Mouse (Mus musculus) intestine, postnatal 0 days (tissue): ENCODE measurements at regions not wholly inside any gene's neighbourhood (a gene's known extent, or its start where the extent isn't known, plus 50 kb on each side); places are given as distances from the start of the nearest gene placed in this dataset.
"Not testable (repeated sequence)": the region's sequence is repeated elsewhere in the genome, so short reads cannot be mapped to it uniquely, and the experiment has no call there.

Source experiments
- ATAC-seq: fragments of 200-750 bp; cut with Nextera tagmentation; 2 replicates; pipeline ENCODE4 v1.8.0; 2017; ENCODE audit warnings: mild to moderate bottlenecking, moderate TSS enrichment, moderate library complexity
- H3K27ac ChIP-seq: fragments of 300-500 bp; sonication (generic); 2 replicates; pipeline ENCODE4 v1.5.1; 2014; ENCODE audit warnings: mild to moderate bottlenecking, low read depth, low read length, moderate library complexity
- H3K27me3 ChIP-seq: fragments of 300-500 bp; sonication (generic); replicated peaks from 2 replicates; pipeline ENCODE4 v1.6.1; 2014; ENCODE audit warnings: low read length, mixed read lengths; ENCODE audit not compliant: control insufficient read depth, insufficient read depth
- H3K36me3 ChIP-seq: fragments of 300-500 bp; sonication (generic); 2 replicates; pipeline ENCODE4 v1.6.1; 2014; ENCODE audit warnings: mild to moderate bottlenecking, moderate library complexity; ENCODE audit not compliant: control insufficient read depth, insufficient read depth
- H3K4me1 ChIP-seq: fragments of 300-500 bp; sonication (generic); replicated peaks from 2 replicates; pipeline ENCODE4 v1.6.1; 2014; ENCODE audit warnings: antibody characterized with exemption, low read length, mixed read lengths; ENCODE audit not compliant: control insufficient read depth, insufficient read depth
- H3K4me2 ChIP-seq: fragments of 300-500 bp; sonication (generic); replicated peaks from 2 replicates; pipeline ENCODE4 v1.6.1; 2014; ENCODE audit warnings: low read depth, mild to moderate bottlenecking, moderate library complexity
- H3K4me3 ChIP-seq: fragments of 300-500 bp; sonication (generic); 2 replicates; pipeline ENCODE4 v1.5.1; 2014; ENCODE audit warnings: low read depth, low read length
- H3K9ac ChIP-seq: fragments of 300-500 bp; sonication (generic); 2 replicates; pipeline ENCODE4 v1.6.1; 2014; ENCODE audit warnings: mild to moderate bottlenecking, low read depth, low read length
- H3K9me3 ChIP-seq: fragments of 300-500 bp; sonication (generic); 2 replicates; pipeline ENCODE4 v1.6.1; 2016; ENCODE audit warnings: mixed run types; ENCODE audit not compliant: control insufficient read depth
- CTCF ChIP-seq: sonication (generic); IDR thresholded peaks from 2 replicates; pipeline ENCODE4 v1.5.1; 2016; ENCODE audit warnings: low read depth, mild to moderate bottlenecking, control low read depth, antibody characterized with exemption, moderate library complexity
- WGBS: fragments of 180-500 bp; shearing (Covaris S2); extraction: QIAGEN DNeasy Blood & Tissue Kit; methylation state at CpG from one replicate; pipeline ENCODE4 v1.1.7; 2014; 5-methylcytosine and 5-hydroxymethylcytosine counted together

DNA sequence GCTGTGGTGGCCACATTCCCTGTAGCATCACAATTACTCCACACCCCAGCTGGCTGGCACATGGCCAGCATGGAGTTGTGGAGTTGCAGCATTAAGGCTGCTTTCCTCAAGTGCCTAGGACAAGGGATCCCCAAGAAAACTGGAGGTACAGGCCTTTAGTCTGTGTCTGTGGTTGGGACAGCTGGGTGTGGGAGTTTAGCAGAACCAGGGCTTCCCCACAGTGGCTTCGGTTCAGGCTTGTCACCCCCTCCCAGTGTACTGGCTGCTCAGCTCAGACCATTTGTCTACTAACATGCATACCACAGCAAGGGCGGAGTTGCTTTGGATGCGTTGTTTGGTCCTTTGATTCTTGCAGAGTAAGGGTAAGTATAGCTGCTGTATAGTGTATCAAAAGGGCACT lies 79.1 kb upstream of the Neurl1b start:
- WGBS = 62% methylated on average over 3 of the region's 3 CpGs
- ATAC-seq = no peak

GRCm38 (mm10) chr17:26336011-26336410 lies 78.6 kb upstream of the Neurl1b start:
- H3K27ac ChIP-seq = no peak overlapping the region
- no peaks in the 10 kb centered on the region for H3K9me3 ChIP-seq
- no peak overlapping the region for H3K9ac ChIP-seq
- H3K36me3 ChIP-seq = no peaks in the 10 kb centered on the region
- no peak overlapping the region for H3K4me3 ChIP-seq
- 79% methylated on average over 1 of the region's 1 CpGs for WGBS
- H3K27me3 ChIP-seq = no peaks in the 10 kb centered on the region
- no peaks in the 10 kb centered on the region for H3K4me1 ChIP-seq
- no peak overlapping the region for H3K4me2 ChIP-seq
- no peak for TF ChIP-seq CTCF
- no peak for ATAC-seq

More for the DNA sequence above, 79.1 kb upstream of the Neurl1b start:
- H3K36me3 ChIP-seq = no peaks in the 10 kb centered on the region
- H3K4me1 ChIP-seq = no peaks in the 10 kb centered on the region
- H3K27me3 ChIP-seq = no peaks in the 10 kb centered on the region
- H3K4me2 ChIP-seq = no peak overlapping the region
- H3K9me3 ChIP-seq = no peaks in the 10 kb centered on the region
- no peak overlapping the region for H3K4me3 ChIP-seq
- H3K27ac ChIP-seq = no peak overlapping the region
- TF ChIP-seq CTCF = no peak
- H3K9ac ChIP-seq = no peak overlapping the region

DNA sequence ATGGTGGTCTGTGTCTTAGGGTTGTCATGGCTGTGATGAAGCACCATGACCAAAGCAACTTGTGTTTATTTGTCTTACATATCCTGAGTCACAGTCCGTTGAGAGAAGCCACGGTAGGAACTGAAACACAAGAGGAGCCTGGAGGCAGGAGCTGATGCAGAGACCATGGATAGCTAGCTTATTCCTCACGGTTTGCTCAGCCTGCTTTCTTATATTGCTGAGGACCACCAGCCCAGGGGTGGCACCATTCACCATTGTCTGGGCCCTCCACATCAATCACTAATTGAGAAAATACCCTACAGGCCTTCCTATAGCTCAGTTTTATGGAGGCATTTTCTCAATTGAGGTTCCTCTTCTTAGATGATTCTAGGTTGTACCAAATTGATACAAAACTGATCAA lies 77.5 kb upstream of the Neurl1b start:
- ATAC-seq = no peak
- Histone ChIP-seq H3K27ac (no peak overlapping the region), H3K4me1 (no peaks in the 10 kb centered on the region), H3K36me3 (no peaks in the 10 kb centered on the region), H3K4me3 (no peak overlapping the region), H3K27me3 (no peaks in the 10 kb centered on the region), H3K9ac (no peak overlapping the region), H3K4me2 (no peak overlapping the region), H3K9me3 (no peaks in the 10 kb centered on the region)
- TF ChIP-seq CTCF = no peak
- whole genome bisulfite sequencing = 83% methylated on average over 3 of the region's 3 CpGs

- H3K4me3 ChIP-seq, H3K4me2 ChIP-seq, H3K36me3 ChIP-seq, H3K4me1 ChIP-seq, ATAC-seq, H3K9ac ChIP-seq, H3K9me3 ChIP-seq, H3K27me3 ChIP-seq, H3K27ac ChIP-seq: not testable (repeated sequence)
- 87% methylated on average over 7 of the region's 7 CpGs for WGBS
These were observed 69.2 kb upstream of the Neurl1b start for GRCm38 (mm10) chr17:26345436-26345835.

GRCm38 (mm10) chr17:26348116-26348515 lies 66.5 kb upstream of the Neurl1b start:
- Histone ChIP-seq H3K4me1 (no peaks in the 10 kb centered on the region), H3K9me3 (no peaks in the 10 kb centered on the region), H3K27ac (no peak overlapping the region), H3K27me3 (no peaks in the 10 kb centered on the region), H3K4me2 (no peak overlapping the region), H3K36me3 (no peaks in the 10 kb centered on the region), H3K9ac (no peak overlapping the region), H3K4me3 (no peak overlapping the region)
- no peak for TF ChIP-seq CTCF
- no peak for ATAC-seq
- WGBS = 86% methylated on average over 5 of the region's 5 CpGs

GRCm38 (mm10) chr17:26349741-26350140 lies 64.9 kb upstream of the Neurl1b start:
- no peaks in the 10 kb centered on the region for H3K27me3 ChIP-seq
- 55% methylated on average over 2 of the region's 2 CpGs for WGBS
- H3K27ac ChIP-seq = no peak overlapping the region
- no peaks in the 10 kb centered on the region for H3K9me3 ChIP-seq
- H3K4me2 ChIP-seq = no peak overlapping the region
- TF ChIP-seq CTCF = peak; percentile 32
- H3K36me3 ChIP-seq = no peaks in the 10 kb centered on the region
- H3K9ac ChIP-seq = no peak overlapping the region
- no peak for ATAC-seq
- no peak overlapping the region for H3K4me3 ChIP-seq
- H3K4me1 ChIP-seq = no peaks in the 10 kb centered on the region

GRCm38 (mm10) chr17:26350216-26350615 lies 64.4 kb upstream of the Neurl1b start:
- no peak for ATAC-seq
- WGBS = 66% methylated on average over 5 of the region's 5 CpGs
- Histone ChIP-seq H3K27ac (no peak overlapping the region), H3K36me3 (no peaks in the 10 kb centered on the region), H3K4me1 (no peaks in the 10 kb centered on the region), H3K9ac (no peak overlapping the region), H3K4me3 (no peak overlapping the region), H3K9me3 (no peaks in the 10 kb centered on the region), H3K4me2 (no peak overlapping the region), H3K27me3 (no peaks in the 10 kb centered on the region)
- no peak for TF ChIP-seq CTCF
